Comparison of ENCODE assay signal across 23 mouse cellular contexts in genomic region chr2:25822806-25823205, GRCm38 (mm10). TPM values are rescaled to one million over a fixed set of nuclear protein-coding genes. Genes with fewer than 3 reads are reported as not detected.
DNase-seq lines count a peak whose midpoint lies in the region; ATAC-seq lines count a peak whose summit lies in the region.
"Had no signal": no experiment of that assay in that cellular context is flagged by ENCODE, and none has a peak within 500 bp of the region (broad histone marks: within the 10 kb centered on the region; RNA-seq: fewer than 3 reads in every experiment).

TSS of gene Lcn9 (plus strand) at chr2:25823153.

- no peaks in the 10 kb centered on the region for H3K9me3 ChIP-seq in hindbrain, embryonic 12.5 days (replicated peaks)
- H3K9me3 ChIP-seq in midbrain, embryonic 15.5 days: no peaks in the 10 kb centered on the region
- H3K9me3 ChIP-seq: forebrain, embryonic 15.5 days; limb, embryonic 10.5 days; liver, embryonic 13.5 days; neural tube, embryonic 15.5 days; stomach, embryonic 15.5 days had no signal

- ATAC-seq in hindbrain, embryonic 12.5 days (ENCODE audit: low FRiP score): no peak
- ATAC-seq in midbrain, embryonic 15.5 days (replicated peaks): no peak
- ATAC-seq: forebrain, embryonic 15.5 days; hindbrain, embryonic 16.5 days had no signal

- no peaks in the 10 kb centered on the region for H3K36me3 ChIP-seq in hindbrain, embryonic 12.5 days
- no peaks in the 10 kb centered on the region for H3K36me3 ChIP-seq in midbrain, embryonic 15.5 days (replicated peaks)
- H3K36me3 ChIP-seq: forebrain, embryonic 15.5 days; limb, embryonic 10.5 days; liver, embryonic 13.5 days; neural tube, embryonic 15.5 days; stomach, embryonic 15.5 days had no signal

- DNase-seq in heart, adult 11 months: peak; percentile 87
- DNase-seq in heart, postnatal 25 days (ENCODE audit: low spot score): no peak
- peak; percentile 77 for DNase-seq in layer of hippocampus, adult 9-11 months
- no peak for DNase-seq in layer of hippocampus, adult 9-10 months (ENCODE audit: low spot score)
- DNase-seq in 3134 (ENCODE audit: extremely low read depth, insufficient read length, low spot score): peak; percentile 35
- DNase-seq in 416B (ENCODE audit: low read depth): peak; percentile 77
- DNase-seq: cerebellum, adult 11-12 months; kidney, adult 18-20 months; liver, embryonic 13.5 days; spleen, adult 18-20 months; thymus, postnatal 25 days had no signal

- WGBS in hindbrain, embryonic 12.5 days: 90% methylated on average over 1 of the region's 1 CpGs
- WGBS in midbrain, embryonic 15.5 days: 86% methylated on average over 1 of the region's 1 CpGs

- intact Hi-C loops in heart, postnatal 25 days (cut with DNase I): no loop called here

- H3K9ac ChIP-seq in hindbrain, embryonic 12.5 days: no peak within 1 kb of the TSS; the same call in 1 of the 2 replicates
- no peak within 1 kb of the TSS for H3K9ac ChIP-seq in midbrain, embryonic 15.5 days
- H3K9ac ChIP-seq: forebrain, embryonic 15.5 days; liver, embryonic 13.5 days; neural tube, embryonic 15.5 days; stomach, embryonic 15.5 days had no signal

- H3K4me2 ChIP-seq in hindbrain, embryonic 12.5 days (replicated peaks): no peak within 1 kb of the TSS
- H3K4me2 ChIP-seq in midbrain, embryonic 15.5 days: no peak within 1 kb of the TSS
- H3K4me2 ChIP-seq: forebrain, embryonic 15.5 days; liver, embryonic 13.5 days; neural tube, embryonic 15.5 days; stomach, embryonic 15.5 days had no signal

- H3K27me3 ChIP-seq in hindbrain, embryonic 12.5 days: no peaks in the 10 kb centered on the region
- no peaks in the 10 kb centered on the region for H3K27me3 ChIP-seq in midbrain, embryonic 15.5 days (replicated peaks)
- H3K27me3 ChIP-seq: forebrain, embryonic 15.5 days; liver, embryonic 13.5 days; neural tube, embryonic 15.5 days; stomach, embryonic 15.5 days had no signal

- H3K4me3 ChIP-seq in hindbrain, embryonic 12.5 days: no peak within 1 kb of the TSS
- H3K4me3 ChIP-seq in midbrain, embryonic 15.5 days: no peak within 1 kb of the TSS
- H3K4me3 ChIP-seq: forebrain, embryonic 15.5 days; limb, embryonic 10.5 days; liver, embryonic 13.5 days; neural tube, embryonic 15.5 days; stomach, embryonic 15.5 days had no signal

- H3K27ac ChIP-seq in hindbrain, embryonic 12.5 days: no peak within 1 kb of the TSS
- H3K27ac ChIP-seq in midbrain, embryonic 15.5 days: no peak within 1 kb of the TSS
- H3K27ac ChIP-seq: forebrain, embryonic 15.5 days; limb, embryonic 10.5 days; liver, embryonic 13.5 days; neural tube, embryonic 15.5 days; stomach, embryonic 15.5 days had no signal

- no peaks in the 10 kb centered on the region for H3K4me1 ChIP-seq in hindbrain, embryonic 12.5 days
- no peaks in the 10 kb centered on the region for H3K4me1 ChIP-seq in midbrain, embryonic 15.5 days
- H3K4me1 ChIP-seq: forebrain, embryonic 15.5 days; limb, embryonic 10.5 days; liver, embryonic 13.5 days; neural tube, embryonic 15.5 days; stomach, embryonic 15.5 days had no signal

RNA-seq across cellular contexts. Expression of gene Lcn9, which starts in this region (rescaled TPM):
- not detected for total RNA-seq in heart, postnatal 25 days (2021)
- polyA plus RNA-seq in hindbrain, embryonic 12.5 days (2016; fragmentation: Nextera tagmentation; extraction: Ambion mirVana): not detected in 2 replicates
- not detected in 2 replicates for polyA plus RNA-seq in midbrain, embryonic 15.5 days (2015; fragmentation: Nextera tagmentation; extraction: Ambion mirVana)
- total RNA-seq: CH12.LX; gastrocnemius, adult 18-20 months had no signal
- polyA plus RNA-seq: brain, embryonic 14.5 days; forebrain, embryonic 15.5 days; heart, embryonic 16.5 days; hindbrain, embryonic 16.5 days; limb, embryonic 10.5 days; liver, embryonic 13.5 days; lung, embryonic 16.5 days; neural tube, embryonic 15.5 days; stomach, embryonic 15.5 days had no signal

Comparison
In these comparisons a context has a peak if more than half of its experiments do, and no peak if none do; other contexts are left out.
1. DNase-seq: peak in heart, adult 11 months (single experiment), layer of hippocampus, adult 9-11 months (single experiment), 3134 (single experiment) and 416B (single experiment); none in heart, postnatal 25 days (single experiment) and layer of hippocampus, adult 9-10 months (single experiment).